Comparison of ENCODE assay signal across 15 mouse cellular contexts in the genomic region with DNA sequence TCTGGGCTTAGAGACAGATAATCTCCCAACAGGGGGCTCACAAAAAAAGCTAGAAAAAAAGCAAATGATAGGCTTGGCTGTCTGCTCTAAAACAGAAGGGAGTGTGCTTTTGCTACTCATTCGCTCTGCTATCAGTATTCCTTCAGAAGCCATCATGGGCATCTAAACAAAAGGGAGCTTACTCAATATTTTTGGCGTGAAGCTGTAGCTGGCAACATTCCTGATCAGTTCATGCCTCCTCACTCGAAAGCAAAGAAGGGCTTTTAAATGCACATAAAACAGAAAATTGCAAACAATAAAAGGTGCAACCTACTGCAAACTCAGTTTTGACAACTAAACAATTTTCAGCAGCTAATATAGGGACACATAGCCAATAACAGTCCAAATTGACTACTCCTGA. TPM values are rescaled to one million over a fixed set of nuclear protein-coding genes. Genes with fewer than 3 reads are reported as not detected.
DNase-seq lines count a peak whose midpoint lies in the region; ATAC-seq and TF ChIP-seq lines count a peak whose summit lies in the region.
"Had no signal": no experiment of that assay in that cellular context is flagged by ENCODE, and none has a peak within 500 bp of the region (broad histone marks: within the 10 kb centered on the region; RNA-seq: fewer than 3 reads in every experiment).

No protein-coding gene starts in this region.

- ATAC-seq in cerebellum, adult (ENCODE audit: insufficient number of reproducible peaks, low FRiP score, low TSS enrichment) = no peak
- ATAC-seq in hindbrain, postnatal 0 days = no peak
- ATAC-seq in hindbrain, embryonic 12.5 days (ENCODE audit: low FRiP score) = no peak
- ATAC-seq in neural tube, embryonic 15.5 days (ENCODE audit: low FRiP score) = no peak

- no peaks in the 10 kb centered on the region for H3K9me3 ChIP-seq in hindbrain, postnatal 0 days (ENCODE audit: low read length)
- H3K9me3 ChIP-seq in hindbrain, embryonic 12.5 days (replicated peaks) = no peaks in the 10 kb centered on the region
- no peaks in the 10 kb centered on the region for H3K9me3 ChIP-seq in neural tube, embryonic 15.5 days (replicated peaks)

- H3K9ac ChIP-seq in hindbrain, postnatal 0 days (replicated peaks; ENCODE audit: low read length) = no peak overlapping the region
- H3K9ac ChIP-seq in hindbrain, embryonic 12.5 days = no peak overlapping the region
- H3K9ac ChIP-seq in neural tube, embryonic 15.5 days (replicated peaks) = no peak overlapping the region
- H3K9ac ChIP-seq: hindbrain, embryonic 14.5 days had no signal

- H3K36me3 ChIP-seq in hindbrain, postnatal 0 days (ENCODE audit: insufficient read depth, low read length) = peaks cover 20% of the 10 kb centered on the region
- peaks cover 32% of the 10 kb centered on the region for H3K36me3 ChIP-seq in hindbrain, embryonic 12.5 days
- H3K36me3 ChIP-seq in neural tube, embryonic 15.5 days = peaks cover 28% of the 10 kb centered on the region

- H3K4me1 ChIP-seq in hindbrain, postnatal 0 days (ENCODE audit: insufficient read depth, low read length) = peaks cover 4% of the 10 kb centered on the region; the same call in 1 of the 2 replicates
- no peaks in the 10 kb centered on the region for H3K4me1 ChIP-seq in hindbrain, embryonic 12.5 days
- peaks cover 12% of the 10 kb centered on the region; the same call in 1 of the 2 replicates for H3K4me1 ChIP-seq in neural tube, embryonic 15.5 days

- no peak overlapping the region for H3K4me3 ChIP-seq in hindbrain, postnatal 0 days (ENCODE audit: low read length)
- no peak overlapping the region for H3K4me3 ChIP-seq in hindbrain, embryonic 12.5 days
- no peak overlapping the region for H3K4me3 ChIP-seq in neural tube, embryonic 15.5 days (replicated peaks)
- H3K4me3 ChIP-seq: myocyte had no signal

- no peaks in the 10 kb centered on the region for H3K27me3 ChIP-seq in hindbrain, postnatal 0 days (ENCODE audit: insufficient read depth, low read length)
- H3K27me3 ChIP-seq in hindbrain, embryonic 12.5 days = no peaks in the 10 kb centered on the region
- no peaks in the 10 kb centered on the region for H3K27me3 ChIP-seq in neural tube, embryonic 15.5 days (replicated peaks)

- H3K27ac ChIP-seq in hindbrain, postnatal 0 days = peak overlapping the region; percentile 15; the same call in 1 of the 2 replicates
- H3K27ac ChIP-seq in hindbrain, embryonic 12.5 days = no peak overlapping the region
- H3K27ac ChIP-seq in neural tube, embryonic 15.5 days (replicated peaks) = 0 out of 2 replicates have a peak overlapping the region, but pooled peaks have one; percentile 29
- H3K27ac ChIP-seq: hindbrain, embryonic 14.5 days had no signal

- DNase-seq in cerebellum, postnatal 14 days = peak; percentile 62 to 66
- DNase-seq in hindbrain, postnatal 0 days (ENCODE audit: low spot score) = peak; percentile 23
- no peak for DNase-seq in neural tube, embryonic 10.5 days (ENCODE audit: extremely low spot score, low spot score)
- peak; percentile 38 for DNase-seq in lung, postnatal 36 days
- DNase-seq in kidney, postnatal 25 days = no peak
- DNase-seq: B cell, adult 2 months; kidney, adult 2 months; kidney, postnatal 4 days; liver; thymus, adult 18-20 months had no signal

- no peak overlapping the region for H3K4me2 ChIP-seq in hindbrain, postnatal 0 days (ENCODE audit: low read depth, low read length)
- H3K4me2 ChIP-seq in hindbrain, embryonic 12.5 days (replicated peaks) = no peak overlapping the region
- no peak overlapping the region for H3K4me2 ChIP-seq in neural tube, embryonic 15.5 days
- H3K4me2 ChIP-seq: hindbrain, embryonic 14.5 days had no signal

- no peak for TF ChIP-seq CTCF in hindbrain, postnatal 0 days (IDR thresholded peaks at IDR 0.05; ENCODE audit: low read depth)

- WGBS in hindbrain, postnatal 0 days = 37% methylated on average over 3 of the region's 3 CpGs
- 92% methylated on average over 3 of the region's 3 CpGs for WGBS in hindbrain, embryonic 12.5 days
- 58% methylated on average over 3 of the region's 3 CpGs for WGBS in neural tube, embryonic 15.5 days

RNA-seq across cellular contexts. Expression of gene Ino80d, which starts 59.1 kb away (rescaled TPM):
- 10.4 and 11.2 TPM in 2 replicates for total RNA-seq in hindbrain, postnatal 0 days (2014; rRNA removed)
- polyA plus RNA-seq in hindbrain, postnatal 0 days (2015; fragmentation: Nextera tagmentation; extraction: Ambion mirVana) = 7.7 and 9.2 TPM in 2 replicates
- polyA plus RNA-seq in hindbrain, embryonic 12.5 days (2016; fragmentation: Nextera tagmentation; extraction: Ambion mirVana) = 13.4 and 14.0 TPM in 2 replicates
- 8.2 and 10.9 TPM in 2 replicates for polyA plus RNA-seq in neural tube, embryonic 15.5 days (2015; fragmentation: Nextera tagmentation; extraction: Ambion mirVana)

Comparison
In these comparisons a context has a peak if more than half of its experiments do, and no peak if none do; other contexts are left out.
1. DNase-seq: peak in cerebellum, postnatal 14 days (2 of 2), hindbrain, postnatal 0 days (single experiment) and lung, postnatal 36 days (single experiment); none in neural tube, embryonic 10.5 days (single experiment) and kidney, postnatal 25 days (0 of 2).